Mouse (Mus musculus) midbrain, embryonic 12.5 days (tissue): ENCODE results near the gene Hoxb5. TPM values are rescaled to one million over a fixed set of nuclear protein-coding genes. Genes with fewer than 3 reads are reported as not detected.

Experiments
- ATAC-seq: fragments of 200-750 bp; cut with Nextera tagmentation; 2 replicates; pipeline ENCODE4 v1.8.0; 2017; ENCODE audit warnings: low read depth, moderate TSS enrichment, moderate library complexity; ENCODE audit not compliant: low FRiP score
- H3K27ac ChIP-seq: fragments of 300-500 bp; sonication (generic); replicated peaks from 2 replicates; pipeline ENCODE4 v1.5.1; 2016; ENCODE audit warnings: mild to moderate bottlenecking
- H3K27me3 ChIP-seq: fragments of 300-500 bp; sonication (generic); 2 replicates; pipeline ENCODE4 v1.6.1; 2016; ENCODE audit warnings: mild to moderate bottlenecking
- H3K36me3 ChIP-seq: fragments of 300-500 bp; sonication (generic); 2 replicates; pipeline ENCODE4 v1.6.1; 2016
- H3K4me1 ChIP-seq: fragments of 300-500 bp; sonication (generic); 2 replicates; pipeline ENCODE4 v1.6.1; 2016
- H3K4me2 ChIP-seq: fragments of 300-500 bp; sonication (generic); replicated peaks from 2 replicates; pipeline ENCODE4 v1.6.1; 2016; ENCODE audit warnings: mild to moderate bottlenecking, moderate library complexity
- H3K4me3 ChIP-seq: fragments of 300-500 bp; sonication (generic); 2 replicates; pipeline ENCODE4 v1.5.1; 2016; ENCODE audit warnings: mild to moderate bottlenecking
- H3K9ac ChIP-seq: fragments of 300-500 bp; sonication (generic); replicated peaks from 2 replicates; pipeline ENCODE4 v1.6.1; 2016; ENCODE audit warnings: mild to moderate bottlenecking, moderate library complexity
- H3K9me3 ChIP-seq: fragments of 300-500 bp; sonication (generic); 2 replicates; pipeline ENCODE4 v1.6.1; 2016; ENCODE audit warnings: mild to moderate bottlenecking
- WGBS: fragments of 180-500 bp; shearing (Covaris S2); methylation state at CpG from one replicate; pipeline ENCODE4 v1.1.7; 2016; 5-methylcytosine and 5-hydroxymethylcytosine counted together
- polyA plus RNA-seq: library from polyadenylated mRNA; unstranded; fragments of >200 nt; fragmentation: Nextera tagmentation; extraction: Ambion mirVana; gene quantifications from 2 replicates; pipeline ENCODE4 v1.2.1, GENCODE M21; 2016

Hoxb5 gene
- polyA plus RNA-seq, 1 experiment from 2014 or later, result not detected

- Histone ChIP-seq H3K9ac (no peak overlapping the region), H3K27me3 (peaks cover 98% of the 10 kb centered on the region), H3K4me1 (0 out of 2 replicates have a peak, but pooled peaks cover 7% of the 10 kb centered on the region), H3K9me3 (no peaks in the 10 kb centered on the region), H3K36me3 (no peaks in the 10 kb centered on the region), H3K27ac (no peak overlapping the region), H3K4me2 (no peak overlapping the region), H3K4me3 (no peak overlapping the region)
- WGBS, result 11% methylated on average over 4 of the region's 4 CpGs
- no peak for ATAC-seq
Measured at GRCm38 (mm10) chr11:96275896-96276295, 27.2 kb upstream of the Hoxb5 start.

- no peak overlapping the region for H3K4me2 ChIP-seq
- WGBS, result 2% methylated on average over 35 of the region's 35 CpGs
- ATAC-seq, result no peak
- no peak overlapping the region for H3K9ac ChIP-seq
- H3K9me3 ChIP-seq, result no peaks in the 10 kb centered on the region
- H3K4me3 ChIP-seq, result no peak overlapping the region
- 0 out of 2 replicates have a peak, but pooled peaks cover 2% of the 10 kb centered on the region for H3K4me1 ChIP-seq
- H3K27ac ChIP-seq, result no peak overlapping the region
- H3K27me3 ChIP-seq, result peaks cover 97% of the 10 kb centered on the region
- no peaks in the 10 kb centered on the region for H3K36me3 ChIP-seq
Measured at GRCm38 (mm10) chr11:96277151-96278044, 25.7 kb upstream of the Hoxb5 start.

GRCm38 (mm10) chr11:96278324-96278723 is 24.8 kb upstream of the Hoxb5 start:
- H3K4me2 ChIP-seq, result no peak overlapping the region
- WGBS, result 13% methylated on average over 14 of the region's 14 CpGs

GRCm38 (mm10) chr11:96278773-96279172 is 24.4 kb upstream of the Hoxb5 start:
- H3K9me3 ChIP-seq, result no peaks in the 10 kb centered on the region
- H3K9ac ChIP-seq, result no peak overlapping the region
- no peak overlapping the region for H3K27ac ChIP-seq
- under 1% methylated on average over 9 of the region's 9 CpGs for WGBS
- H3K36me3 ChIP-seq, result no peaks in the 10 kb centered on the region
- ATAC-seq, result no peak
- 0 out of 2 replicates have a peak, but pooled peaks cover under 1% of the 10 kb centered on the region for H3K4me1 ChIP-seq
- peaks cover 97% of the 10 kb centered on the region for H3K27me3 ChIP-seq
- no peak overlapping the region for H3K4me3 ChIP-seq
- H3K4me2 ChIP-seq, result no peak overlapping the region

More at GRCm38 (mm10) chr11:96278324-96278723, 24.8 kb upstream of the Hoxb5 start:
- Histone ChIP-seq H3K27me3 (peaks cover 97% of the 10 kb centered on the region), H3K9me3 (no peaks in the 10 kb centered on the region), H3K4me1 (no peaks in the 10 kb centered on the region), H3K4me3 (no peak overlapping the region), H3K36me3 (no peaks in the 10 kb centered on the region), H3K9ac (no peak overlapping the region), H3K27ac (no peak overlapping the region)
- ATAC-seq, result no peak

GRCm38 (mm10) chr11:96279421-96280233 is 23.5 kb upstream of the Hoxb5 start:
- H3K9ac ChIP-seq, result no peak overlapping the region
- no peak overlapping the region for H3K4me2 ChIP-seq
- H3K27me3 ChIP-seq, result peaks cover 97% of the 10 kb centered on the region
- no peak overlapping the region for H3K27ac ChIP-seq
- WGBS, result 1% methylated on average over 31 of the region's 31 CpGs
- no peaks in the 10 kb centered on the region for H3K36me3 ChIP-seq
- no peaks in the 10 kb centered on the region for H3K9me3 ChIP-seq
- peaks cover 9% of the 10 kb centered on the region for H3K4me1 ChIP-seq
- ATAC-seq, result no peak
- no peak overlapping the region for H3K4me3 ChIP-seq

- Histone ChIP-seq H3K9me3 (no peaks in the 10 kb centered on the region), H3K4me2 (no peak overlapping the region), H3K36me3 (no peaks in the 10 kb centered on the region), H3K27me3 (peaks cover 97% of the 10 kb centered on the region), H3K4me3 (no peak overlapping the region), H3K4me1 (peaks cover 11% of the 10 kb centered on the region), H3K27ac (no peak overlapping the region), H3K9ac (no peak overlapping the region)
- ATAC-seq, result no peak
- 7% methylated on average over 8 of the region's 8 CpGs for WGBS
Measured at GRCm38 (mm10) chr11:96280399-96281378, 22.4 kb upstream of the Hoxb5 start.

- Histone ChIP-seq H3K36me3 (no peaks in the 10 kb centered on the region), H3K4me3 (no peak overlapping the region), H3K27ac (no peak overlapping the region), H3K4me1 (peaks cover 11% of the 10 kb centered on the region), H3K9me3 (no peaks in the 10 kb centered on the region), H3K4me2 (no peak overlapping the region), H3K27me3 (peaks cover 97% of the 10 kb centered on the region), H3K9ac (no peak overlapping the region)
- ATAC-seq, result no peak
- WGBS, result 7% methylated on average over 18 of the region's 18 CpGs
Measured at GRCm38 (mm10) chr11:96281396-96281795, 21.7 kb upstream of the Hoxb5 start.

- H3K27me3 ChIP-seq, result peaks cover 97% of the 10 kb centered on the region
- H3K27ac ChIP-seq, result no peak within 1 kb of the TSS
- WGBS, result 2% methylated on average over 27 of the region's 27 CpGs
- H3K9me3 ChIP-seq, result no peaks in the 10 kb centered on the region
- H3K9ac ChIP-seq, result no peak within 1 kb of the TSS
- peaks cover 15% of the 10 kb centered on the region for H3K4me1 ChIP-seq
- ATAC-seq, result no peak
- no peak within 1 kb of the TSS for H3K4me3 ChIP-seq
- H3K4me2 ChIP-seq, result no peak within 1 kb of the TSS
- H3K36me3 ChIP-seq, result no peaks in the 10 kb centered on the region
Measured at GRCm38 (mm10) chr11:96281855-96282570, 21.1 kb upstream of the Hoxb5 start, which contains the start of gene Hoxb8. TSS of gene Hoxb8 (plus strand) at chr11:96281905.

- ATAC-seq, result no peak
- Histone ChIP-seq H3K9ac (no peak overlapping the region), H3K9me3 (no peaks in the 10 kb centered on the region), H3K4me1 (peaks cover 16% of the 10 kb centered on the region), H3K36me3 (no peaks in the 10 kb centered on the region), H3K4me3 (no peak overlapping the region), H3K27me3 (peaks cover 97% of the 10 kb centered on the region), H3K27ac (no peak overlapping the region), H3K4me2 (no peak overlapping the region)
- WGBS, result under 1% methylated on average over 49 of the region's 49 CpGs
Measured at GRCm38 (mm10) chr11:96282795-96283430, 20.2 kb upstream of the Hoxb5 start.

GRCm38 (mm10) chr11:96284041-96284749 is 18.9 kb upstream of the Hoxb5 start:
- Histone ChIP-seq H3K27me3 (peaks cover 98% of the 10 kb centered on the region), H3K27ac (no peak overlapping the region)
- ATAC-seq, result no peak

More at GRCm38 (mm10) chr11:96284041-96284749, 18.9 kb upstream of the Hoxb5 start:
- no peaks in the 10 kb centered on the region for H3K9me3 ChIP-seq
- peak overlapping the region; percentile 31 for H3K4me3 ChIP-seq
- 1% methylated on average over 49 of the region's 49 CpGs for WGBS
- H3K9ac ChIP-seq, result no peak overlapping the region
- H3K4me2 ChIP-seq, result peak overlapping the region; percentile 47
- H3K36me3 ChIP-seq, result no peaks in the 10 kb centered on the region
- peaks cover 16% of the 10 kb centered on the region for H3K4me1 ChIP-seq
